Mouse (Mus musculus): ENCODE results near the gene Zfp85. TPM values are rescaled to one million over a fixed set of nuclear protein-coding genes. Genes with fewer than 3 reads are reported as not detected.
A peak's percentile ranks its signal among the peaks of the same experiment; 100 is the strongest.
"Not testable (repeated sequence)": the region's sequence is repeated elsewhere in the genome, so short reads cannot be mapped to it uniquely, and the experiment has no call there.

Gene Zfp85
- polyA plus RNA-seq (2015; fragmentation: Nextera tagmentation; extraction: Ambion mirVana), result 7.2 and 8.0 TPM in 2 replicates

DNA sequence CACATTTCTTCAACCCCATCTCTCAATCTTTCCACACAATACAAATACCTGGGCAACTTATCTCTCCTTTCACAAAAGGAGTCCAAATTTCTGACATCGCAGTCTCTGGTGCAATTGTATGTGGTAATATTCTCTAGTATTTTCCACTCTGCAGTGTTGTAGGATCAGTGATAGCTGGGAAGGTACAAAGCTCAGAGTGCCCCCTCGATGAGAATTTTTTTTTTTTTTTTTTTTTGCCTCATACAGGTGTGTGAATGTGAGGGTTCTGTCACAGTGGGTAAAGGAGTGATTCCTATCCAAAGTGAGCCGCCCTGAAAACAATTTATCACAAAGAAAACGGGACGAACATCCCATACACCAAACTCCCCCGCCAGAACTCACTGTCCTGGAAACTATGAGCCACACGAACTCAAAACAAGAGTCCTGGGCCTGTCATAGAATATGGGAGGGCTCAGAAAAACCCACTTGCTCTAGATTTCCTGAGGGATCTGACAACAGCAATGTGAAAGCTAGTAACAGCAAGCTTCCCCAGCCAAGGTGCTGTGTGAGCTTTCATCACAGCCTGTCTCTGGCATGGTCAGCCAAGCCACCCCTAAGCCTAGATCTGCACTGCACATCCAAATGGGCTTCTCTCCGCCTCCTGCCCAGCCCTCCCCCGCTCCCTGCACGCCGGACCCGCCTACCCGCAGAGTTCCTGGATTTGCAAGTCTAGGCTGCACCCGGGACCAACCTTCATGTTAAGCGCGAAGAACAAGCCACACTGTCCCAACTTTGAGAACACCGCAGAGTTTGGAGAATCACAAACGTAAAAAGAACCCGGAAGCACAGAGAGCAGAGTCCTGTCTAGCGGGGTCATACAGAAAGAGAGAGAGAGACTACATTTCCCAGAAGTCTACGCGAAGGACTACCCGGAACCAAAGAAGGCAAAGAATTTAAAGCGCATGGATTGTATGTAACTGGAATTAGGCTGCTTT, at the start of gene Zfp85:
TSS of gene Zfp85 (minus strand) at position 896 of the 974 bp plus-strand sequence.
- H3K9ac ChIP-seq, result peak within 1 kb of the TSS; percentile 74
- ATAC-seq (ENCODE audit: low read depth), result peak; percentile 95
- peak within 1 kb of the TSS; percentile 34; the same call in 1 of the 2 replicates for H3K27ac ChIP-seq (replicated peaks)
- H3K4me2 ChIP-seq, result peak within 1 kb of the TSS; percentile 67
- no peaks in the 10 kb centered on the region for H3K9me3 ChIP-seq
- H3K4me1 ChIP-seq (replicated peaks), result peaks cover 8% of the 10 kb centered on the region
- 8% methylated on average over 24 of the region's 24 CpGs for WGBS
- H3K4me3 ChIP-seq, result peak within 1 kb of the TSS; percentile 64
- H3K27me3 ChIP-seq, result no peaks in the 10 kb centered on the region
- peaks cover 16% of the 10 kb centered on the region for H3K36me3 ChIP-seq

DNA sequence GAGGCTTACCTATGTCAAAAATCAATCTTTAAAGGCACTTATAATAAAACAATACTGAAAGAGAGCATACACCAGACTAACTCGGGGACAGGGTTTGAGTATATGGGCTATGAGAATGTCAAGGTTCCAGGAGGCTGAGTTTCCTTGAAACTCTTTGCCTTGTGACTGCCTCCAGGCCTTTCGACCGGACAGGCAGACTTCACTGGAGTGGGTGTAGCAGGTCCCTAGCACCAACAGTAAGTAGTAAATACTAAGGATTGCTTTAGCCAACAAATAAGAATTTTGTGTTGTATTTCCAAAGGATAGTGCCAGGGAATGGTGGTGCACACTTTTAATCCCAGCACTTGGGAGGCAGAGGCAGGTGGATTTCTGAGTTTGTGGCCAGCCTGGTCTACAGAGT, 44.1 kb upstream of the Zfp85 start:
- H3K4me1 ChIP-seq (replicated peaks); ATAC-seq (ENCODE audit: low read depth); H3K27ac ChIP-seq (replicated peaks); H3K36me3 ChIP-seq; H3K9me3 ChIP-seq; H3K4me2 ChIP-seq; H3K9ac ChIP-seq; H3K27me3 ChIP-seq; H3K4me3 ChIP-seq: not testable (repeated sequence)
- WGBS, result 77% methylated on average over 3 of the region's 3 CpGs

DNA sequence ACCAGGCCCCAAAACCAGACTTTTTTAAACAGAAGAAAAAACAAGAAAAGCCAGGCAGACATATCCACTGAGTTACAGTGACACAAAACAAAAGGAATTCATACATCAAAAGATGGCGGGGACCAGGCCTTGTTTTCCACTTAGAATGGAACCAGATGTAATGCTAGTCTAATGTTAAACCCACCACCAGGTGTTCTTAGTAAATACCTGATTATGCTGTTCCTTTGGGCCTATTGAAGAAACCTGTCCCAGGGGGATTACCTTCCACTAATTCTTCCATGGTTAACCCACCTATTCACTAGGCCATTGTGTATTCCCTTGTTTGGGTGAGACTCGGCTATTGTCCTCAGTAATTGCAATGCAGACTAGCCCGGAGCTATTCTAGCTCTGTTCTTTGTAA, 43.6 kb upstream of the Zfp85 start:
- Histone ChIP-seq H3K27me3 (no peaks in the 10 kb centered on the region), H3K4me1 (replicated peaks) (no peaks in the 10 kb centered on the region), H3K4me3 (no peak overlapping the region), H3K36me3 (no peaks in the 10 kb centered on the region), H3K4me2 (no peak overlapping the region), H3K27ac (replicated peaks) (no peak overlapping the region), H3K9ac (no peak overlapping the region), H3K9me3 (no peaks in the 10 kb centered on the region)
- ATAC-seq (ENCODE audit: low read depth), result no peak
- WGBS, result 65% methylated on average over 3 of the region's 3 CpGs

DNA sequence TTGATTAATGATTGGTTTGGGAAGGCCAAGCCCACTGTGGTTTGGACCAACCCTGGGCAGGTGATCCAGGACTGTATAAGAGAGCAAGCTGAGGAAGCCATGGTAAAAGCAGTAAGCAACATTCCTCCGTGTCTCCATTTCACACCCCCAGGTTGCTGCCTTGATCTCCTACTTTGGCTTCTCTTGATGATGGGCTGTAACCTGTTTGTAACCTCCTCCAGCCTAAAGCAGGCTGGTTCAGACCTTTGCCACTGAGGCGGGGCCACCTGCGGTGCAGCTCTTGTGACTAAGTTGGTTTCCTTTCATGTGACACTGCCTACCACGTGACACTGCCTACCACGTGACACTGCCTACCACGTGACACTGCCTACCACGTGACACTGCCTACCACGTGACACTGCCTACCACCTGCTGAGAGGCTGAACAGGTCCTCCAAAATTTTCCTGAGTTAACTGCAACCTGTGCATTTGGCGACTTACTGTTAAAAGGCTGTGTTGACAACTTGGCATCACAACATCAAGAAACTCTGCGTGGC, 37.0 kb upstream of the Zfp85 start:
- H3K9me3 ChIP-seq, result peaks cover 10% of the 10 kb centered on the region; the same call in 1 of the 2 replicates
- H3K4me1 ChIP-seq (replicated peaks), result no peaks in the 10 kb centered on the region
- no peak overlapping the region for H3K9ac ChIP-seq
- no peak for ATAC-seq (ENCODE audit: low read depth)
- no peak overlapping the region for H3K4me2 ChIP-seq
- H3K36me3 ChIP-seq, result peaks cover 13% of the 10 kb centered on the region
- H3K27ac ChIP-seq (replicated peaks), result no peak overlapping the region
- H3K27me3 ChIP-seq, result no peaks in the 10 kb centered on the region
- H3K4me3 ChIP-seq, result no peak overlapping the region
- WGBS, result 96% methylated on average over 10 of the region's 10 CpGs

GRCm38 (mm10) chr13:67779265-67780221, 24.5 kb upstream of the Zfp85 start, which contains the start of gene Zfp493:
TSS of gene Zfp493 (plus strand) at chr13:67779693.
- ATAC-seq (ENCODE audit: low read depth), result peak; percentile 98
- Histone ChIP-seq H3K4me2 (peak within 1 kb of the TSS; percentile 86), H3K36me3 (no peaks in the 10 kb centered on the region), H3K27me3 (no peaks in the 10 kb centered on the region), H3K4me3 (peak within 1 kb of the TSS; percentile 57), H3K9ac (peak within 1 kb of the TSS; percentile 77), H3K9me3 (no peaks in the 10 kb centered on the region), H3K27ac (replicated peaks) (no peak within 1 kb of the TSS), H3K4me1 (replicated peaks) (peaks cover 6% of the 10 kb centered on the region)
- 9% methylated on average over 26 of the region's 26 CpGs for WGBS

DNA sequence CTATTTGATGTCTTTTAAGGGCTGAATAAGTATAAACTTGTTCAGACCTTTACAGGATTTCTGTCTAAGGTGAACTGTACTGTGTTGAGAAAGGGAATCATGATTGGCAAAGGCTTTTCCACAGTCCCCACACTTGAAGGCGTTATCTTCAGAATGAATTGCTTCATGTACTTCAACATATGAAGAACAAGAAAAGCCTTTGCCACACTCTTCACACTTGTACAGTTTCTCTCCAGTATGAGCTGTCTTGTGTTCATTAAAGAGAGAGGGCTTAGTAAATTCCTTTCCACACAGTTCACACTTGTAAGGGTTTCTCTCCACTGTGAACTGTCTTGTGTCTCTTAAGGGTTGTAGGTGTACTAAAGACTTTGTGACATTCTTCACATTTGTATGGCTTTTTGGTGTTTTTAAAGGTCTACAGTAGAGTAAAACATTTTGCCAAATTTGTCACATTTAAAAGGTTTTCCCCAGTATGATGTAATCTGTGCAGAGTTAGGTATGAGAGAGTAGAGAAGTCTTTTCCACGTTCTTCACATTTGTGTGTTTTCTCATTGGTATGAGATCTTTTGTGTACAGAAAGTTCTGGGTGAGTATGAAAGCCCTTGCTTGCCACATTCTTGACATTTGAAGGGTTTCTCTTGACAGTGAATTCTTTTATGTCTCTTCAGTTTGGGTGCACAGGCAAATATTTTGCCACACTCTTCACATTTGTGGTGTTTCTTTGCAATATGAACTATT, 8.2 kb upstream of the Zfp85 start:
- Histone ChIP-seq H3K4me3 (no peak overlapping the region), H3K27ac (replicated peaks) (no peak overlapping the region), H3K27me3 (no peaks in the 10 kb centered on the region), H3K4me2 (no peak overlapping the region), H3K4me1 (replicated peaks) (no peaks in the 10 kb centered on the region), H3K9ac (no peak overlapping the region), H3K36me3 (no peaks in the 10 kb centered on the region), H3K9me3 (no peaks in the 10 kb centered on the region)
- no peak for ATAC-seq (ENCODE audit: low read depth)
- WGBS, result 87% methylated on average over 2 of the region's 2 CpGs

DNA sequence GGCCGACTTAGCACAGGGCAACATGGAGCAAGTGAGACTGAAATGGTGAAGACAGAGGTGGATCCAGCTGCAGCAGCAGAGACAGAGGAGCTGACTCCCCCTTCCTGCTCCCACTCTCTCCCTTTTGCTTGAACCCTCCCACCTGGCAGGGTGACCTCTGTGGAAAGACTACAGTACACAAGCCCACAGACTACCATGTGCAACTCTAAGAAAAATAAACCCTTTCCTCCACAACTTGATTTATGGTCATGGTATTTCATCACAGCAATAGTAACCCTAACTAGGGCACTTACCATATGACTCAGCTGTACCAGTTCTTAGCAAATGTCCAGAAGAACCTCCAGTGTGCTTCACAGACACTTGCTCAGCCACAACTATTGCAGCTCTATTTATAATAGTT, 4.9 kb upstream of the Zfp85 start:
- H3K27me3 ChIP-seq, result no peaks in the 10 kb centered on the region
- no peak overlapping the region for H3K27ac ChIP-seq (replicated peaks)
- 88% methylated on average over 1 of the region's 1 CpGs for WGBS
- H3K4me3 ChIP-seq, result no peak overlapping the region
- no peak for ATAC-seq (ENCODE audit: low read depth)
- H3K9ac ChIP-seq, result no peak overlapping the region
- no peak overlapping the region for H3K4me2 ChIP-seq
- no peaks in the 10 kb centered on the region for H3K9me3 ChIP-seq
- H3K4me1 ChIP-seq (replicated peaks), result no peaks in the 10 kb centered on the region; the same call in 1 of the 2 replicates
- no peaks in the 10 kb centered on the region for H3K36me3 ChIP-seq

GRCm38 (mm10) chr13:67755761-67756160, 733 bp upstream of the Zfp85 start:
- Histone ChIP-seq H3K36me3 (peaks cover 12% of the 10 kb centered on the region), H3K27me3 (no peaks in the 10 kb centered on the region), H3K9me3 (no peaks in the 10 kb centered on the region), H3K4me2 (no peak overlapping the region), H3K27ac (replicated peaks) (no peak overlapping the region), H3K4me1 (replicated peaks) (peaks cover 8% of the 10 kb centered on the region), H3K9ac (no peak overlapping the region), H3K4me3 (no peak overlapping the region)
- ATAC-seq (ENCODE audit: low read depth), result no peak
- 84% methylated on average over 6 of the region's 6 CpGs for WGBS

DNA sequence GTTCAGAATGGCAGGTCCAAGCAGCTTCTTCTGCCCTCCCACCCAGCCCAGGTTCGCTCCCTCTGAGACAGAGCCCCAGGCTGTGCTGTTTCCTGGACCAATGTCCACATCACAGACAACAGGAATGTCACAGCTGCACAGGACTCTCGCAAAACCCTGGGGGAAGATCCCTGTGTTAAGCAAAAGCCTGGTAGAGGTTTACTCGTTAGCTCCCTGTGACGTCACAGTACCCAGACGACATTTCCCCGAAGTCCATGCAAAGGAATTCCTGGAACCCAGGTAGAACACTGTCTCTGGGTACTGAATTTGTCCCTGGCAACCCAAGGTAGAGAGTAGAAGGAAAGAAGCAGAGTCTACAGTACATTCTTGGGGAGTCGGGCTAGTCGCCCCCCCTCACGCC, 11.1 kb downstream of the Zfp85 start:
- Histone ChIP-seq H3K4me3 (no peak overlapping the region), H3K4me1 (replicated peaks) (no peaks in the 10 kb centered on the region), H3K9me3 (peaks cover 7% of the 10 kb centered on the region), H3K27ac (replicated peaks) (no peak overlapping the region), H3K9ac (no peak overlapping the region), H3K4me2 (no peak overlapping the region), H3K27me3 (no peaks in the 10 kb centered on the region), H3K36me3 (peaks cover 31% of the 10 kb centered on the region)
- no peak for ATAC-seq (ENCODE audit: low read depth)
- WGBS, result 91% methylated on average over 9 of the region's 9 CpGs

GRCm38 (mm10) chr13:67742941-67743340, 12.1 kb downstream of the Zfp85 start:
- Histone ChIP-seq H3K9ac (no peak overlapping the region), H3K4me2 (no peak overlapping the region), H3K9me3 (no peaks in the 10 kb centered on the region), H3K4me3 (no peak overlapping the region), H3K27ac (replicated peaks) (no peak overlapping the region), H3K4me1 (replicated peaks) (no peaks in the 10 kb centered on the region), H3K27me3 (no peaks in the 10 kb centered on the region), H3K36me3 (peaks cover 21% of the 10 kb centered on the region)
- 92% methylated on average over 3 of the region's 3 CpGs for WGBS
- ATAC-seq (ENCODE audit: low read depth), result no peak

DNA sequence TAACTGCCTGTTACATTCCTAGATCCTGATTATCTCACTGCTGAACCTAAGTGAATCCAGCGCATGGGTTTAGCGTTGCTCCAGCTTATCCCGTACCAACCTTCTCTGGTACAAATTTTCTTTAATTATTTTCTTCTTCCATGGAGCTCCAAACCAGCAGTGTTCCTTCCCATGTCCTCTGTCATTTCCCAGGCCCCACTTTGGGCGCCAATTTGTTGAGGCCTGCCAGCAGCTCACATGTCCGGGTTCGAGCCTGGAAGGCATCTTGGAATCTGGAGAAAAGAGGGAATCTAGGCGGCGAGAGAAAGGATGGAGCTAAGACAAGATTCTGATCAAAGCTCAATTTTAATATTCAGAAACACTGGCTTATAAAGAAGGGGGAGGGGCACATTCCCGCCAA, 20.6 kb downstream of the Zfp85 start:
- H3K9me3 ChIP-seq, result peaks cover 12% of the 10 kb centered on the region; the same call in 1 of the 2 replicates
- H3K4me1 ChIP-seq (replicated peaks); H3K9ac ChIP-seq; ATAC-seq (ENCODE audit: low read depth); H3K36me3 ChIP-seq; H3K27me3 ChIP-seq; H3K4me2 ChIP-seq; H3K4me3 ChIP-seq; H3K27ac ChIP-seq (replicated peaks): not testable (repeated sequence)
- WGBS, result 96% methylated on average over 9 of the region's 9 CpGs
